Mouse (Mus musculus) R1 (cell line): ENCODE data around the gene Rev3l.
A peak's percentile ranks its signal among the peaks of the same experiment; 100 is the strongest.
"Not testable (repeated sequence)": the region's sequence is repeated elsewhere in the genome, so short reads cannot be mapped to it uniquely, and the experiment has no call there.

ENCODE experiments used
- DNase-seq: peaks from one replicate; pipeline ENCODE4 v3.0.0-alpha.2; 2018; ENCODE audit warnings: low read depth, low spot score

Gene Rev3l

GRCm38 (mm10) chr10:39785241-39785640 lies 53.3 kb downstream of the Rev3l start:
- DNase-seq = no peak

GRCm38 (mm10) chr10:39793295-39793694 lies 61.4 kb downstream of the Rev3l start:
- no peak for DNase-seq

- DNase-seq = peak; percentile 77
Observed at GRCm38 (mm10) chr10:39811507-39811906, 79.6 kb downstream of the Rev3l start.

GRCm38 (mm10) chr10:39842621-39843020 lies 110.7 kb downstream of the Rev3l start:
- no peak for DNase-seq

- DNase-seq = no peak
Observed at GRCm38 (mm10) chr10:39865509-39865908, 133.6 kb downstream of the Rev3l start.

GRCm38 (mm10) chr10:39888621-39889020 lies 156.7 kb downstream of the Rev3l start:
- DNase-seq = no peak

- peak; percentile 13 for DNase-seq
Observed at GRCm38 (mm10) chr10:39893702-39894697, 162.1 kb downstream of the Rev3l start.

GRCm38 (mm10) chr10:39896503-39896902 lies 164.6 kb downstream of the Rev3l start:
- peak; percentile 59 for DNase-seq

GRCm38 (mm10) chr10:39898874-39899371 lies 167.0 kb downstream of the Rev3l start, which contains the start of gene Mfsd4b4:
Mfsd4b4 (minus strand) TSS chr10:39899238.
- DNase-seq = peak; percentile 95

- DNase-seq = no peak
Observed at GRCm38 (mm10) chr10:39904191-39904590, 172.3 kb downstream of the Rev3l start.

- no peak for DNase-seq
Observed at GRCm38 (mm10) chr10:39906799-39907658, 175.1 kb downstream of the Rev3l start.

GRCm38 (mm10) chr10:39908768-39909441 lies 177.0 kb downstream of the Rev3l start:
- DNase-seq = no peak

- no peak for DNase-seq
Observed at GRCm38 (mm10) chr10:39912616-39913015, 180.7 kb downstream of the Rev3l start.

GRCm38 (mm10) chr10:39924556-39924955 lies 192.6 kb downstream of the Rev3l start:
- not testable (repeated sequence) for DNase-seq
